ENCODE assay signal across 7 mouse cellular contexts in the genomic region with DNA sequence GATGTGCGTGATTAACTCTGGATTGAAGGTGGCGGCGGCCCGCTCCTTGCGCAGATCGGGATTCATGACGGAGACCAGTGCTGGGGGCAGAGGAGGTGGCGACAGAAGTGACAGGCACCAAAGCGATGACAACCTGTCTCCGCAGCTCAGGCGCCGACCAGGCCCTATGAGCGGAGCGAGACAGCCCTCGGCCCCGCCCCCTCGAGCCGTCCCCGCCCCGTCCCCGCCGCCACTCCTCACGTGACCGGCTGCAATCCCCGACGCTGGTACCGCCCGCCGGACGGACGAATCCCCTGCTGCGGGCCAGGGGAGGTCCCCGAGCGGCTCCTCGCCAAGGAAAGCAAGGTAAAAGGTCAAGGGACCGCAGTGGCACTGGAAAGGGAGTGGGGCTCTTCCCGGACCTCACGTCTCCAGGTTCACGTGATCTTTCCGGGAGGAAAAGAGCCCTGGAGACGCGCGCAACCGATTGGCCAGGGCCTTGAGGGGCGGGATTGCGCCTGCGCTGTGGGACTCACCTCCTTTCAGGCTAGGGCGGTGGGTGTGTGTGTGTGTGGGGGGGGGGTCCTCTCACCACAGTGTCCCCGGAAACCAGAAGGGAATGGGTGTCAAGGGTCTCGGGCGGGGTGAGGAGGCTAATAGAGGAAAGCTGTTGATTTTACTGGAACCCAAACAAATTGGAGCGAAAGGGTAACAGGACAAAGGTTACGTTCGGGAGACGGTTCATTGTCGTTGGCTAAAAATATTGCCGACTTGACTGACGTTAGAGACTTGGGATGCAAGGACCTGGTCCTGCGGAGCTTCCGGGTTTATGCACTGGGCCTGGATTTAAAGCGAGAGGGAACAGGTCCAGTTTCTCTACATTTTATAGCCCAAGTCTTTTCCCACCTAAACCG. TPM values are rescaled to one million over a fixed set of nuclear protein-coding genes. Genes with fewer than 3 reads are reported as not detected.
DNase-seq lines count a peak whose midpoint lies in the region; ATAC-seq lines count a peak whose summit lies in the region.

A gene (plus strand): TSS at position 217 of the 893 bp plus-strand sequence.
A gene (minus strand): TSS at position 407 of the 893 bp plus-strand sequence.

- H3K9ac ChIP-seq in embryonic facial prominence, embryonic 12.5 days = peak within 1 kb of the TSS; percentile 80
- H3K9ac ChIP-seq in limb, embryonic 11.5 days (ENCODE audit: low read length) = peak within 1 kb of the TSS; percentile 89
- peak within 1 kb of the TSS; percentile 85 for H3K9ac ChIP-seq in midbrain, embryonic 14.5 days (replicated peaks; ENCODE audit: low read length)

- under 1% methylated on average over 62 of the region's 62 CpGs for WGBS in embryonic facial prominence, embryonic 12.5 days
- under 1% methylated on average over 62 of the region's 62 CpGs for WGBS in limb, embryonic 11.5 days
- WGBS in midbrain, embryonic 14.5 days = under 1% methylated on average over 61 of the region's 62 CpGs

- ATAC-seq in embryonic facial prominence, embryonic 12.5 days (ENCODE audit: insufficient number of reproducible peaks, insufficient read depth, low FRiP score, low TSS enrichment) = peak; percentile 97
- ATAC-seq in limb, embryonic 11.5 days (ENCODE audit: insufficient number of reproducible peaks, low FRiP score, low TSS enrichment, low read depth) = peak; percentile 96
- peak; percentile 98 for ATAC-seq in midbrain, embryonic 14.5 days (ENCODE audit: low FRiP score, low TSS enrichment)

- H3K4me1 ChIP-seq in embryonic facial prominence, embryonic 12.5 days = peaks cover 8% of the 10 kb centered on the region; the same call in 1 of the 2 replicates
- 0 out of 2 replicates have a peak, but pooled peaks cover 3% of the 10 kb centered on the region for H3K4me1 ChIP-seq in limb, embryonic 11.5 days (ENCODE audit: control insufficient read depth, insufficient read depth, low read length)
- H3K4me1 ChIP-seq in midbrain, embryonic 14.5 days (ENCODE audit: control insufficient read depth, insufficient read depth, low read length) = peaks cover 11% of the 10 kb centered on the region

- H3K27me3 ChIP-seq in embryonic facial prominence, embryonic 12.5 days = no peaks in the 10 kb centered on the region
- no peaks in the 10 kb centered on the region for H3K27me3 ChIP-seq in limb, embryonic 11.5 days (ENCODE audit: control insufficient read depth, insufficient read depth, low read length)
- H3K27me3 ChIP-seq in midbrain, embryonic 14.5 days (ENCODE audit: control insufficient read depth, insufficient read depth, low read length) = no peaks in the 10 kb centered on the region

- peak within 1 kb of the TSS; percentile 77 for H3K4me2 ChIP-seq in embryonic facial prominence, embryonic 12.5 days (replicated peaks)
- peak within 1 kb of the TSS; percentile 82 for H3K4me2 ChIP-seq in limb, embryonic 11.5 days (ENCODE audit: low read depth, severe bottlenecking)
- peak within 1 kb of the TSS; percentile 57 for H3K4me2 ChIP-seq in midbrain, embryonic 14.5 days (ENCODE audit: low read length)

- DNase-seq in adrenal gland, postnatal 25 days = peak; percentile 98
- peak; percentile 100 for DNase-seq in heart, adult 11 months
- DNase-seq in kidney, adult 18-20 months = peak; percentile 96
- DNase-seq in limb, embryonic 11.5 days (ENCODE audit: low spot score) = peak; percentile 96
- peak; percentile 99 for DNase-seq in midbrain, embryonic 14.5 days
- DNase-seq in spleen, adult 18-20 months = peak; percentile 91 to 95

- H3K4me3 ChIP-seq in embryonic facial prominence, embryonic 12.5 days = peak within 1 kb of the TSS; percentile 73
- peak within 1 kb of the TSS; percentile 82 for H3K4me3 ChIP-seq in limb, embryonic 11.5 days (ENCODE audit: low read depth, low read length)
- peak within 1 kb of the TSS; percentile 75 for H3K4me3 ChIP-seq in midbrain, embryonic 14.5 days (replicated peaks; ENCODE audit: low read depth, low read length)

- no peaks in the 10 kb centered on the region for H3K36me3 ChIP-seq in embryonic facial prominence, embryonic 12.5 days
- H3K36me3 ChIP-seq in limb, embryonic 11.5 days (ENCODE audit: control insufficient read depth, insufficient read depth, low read length) = peaks cover 4% of the 10 kb centered on the region; the same call in 1 of the 2 replicates
- H3K36me3 ChIP-seq in midbrain, embryonic 14.5 days (ENCODE audit: control insufficient read depth, insufficient read depth, low read length) = peaks cover 4% of the 10 kb centered on the region; the same call in 1 of the 2 replicates

- H3K9me3 ChIP-seq in embryonic facial prominence, embryonic 12.5 days = no peaks in the 10 kb centered on the region
- H3K9me3 ChIP-seq in limb, embryonic 11.5 days (ENCODE audit: control insufficient read depth, low read length) = no peaks in the 10 kb centered on the region
- H3K9me3 ChIP-seq in midbrain, embryonic 14.5 days (ENCODE audit: control insufficient read depth, low read length) = no peaks in the 10 kb centered on the region

- H3K27ac ChIP-seq in embryonic facial prominence, embryonic 12.5 days = peak within 1 kb of the TSS; percentile 91
- peak within 1 kb of the TSS; percentile 89 for H3K27ac ChIP-seq in limb, embryonic 11.5 days (replicated peaks; ENCODE audit: low read depth, low read length)
- H3K27ac ChIP-seq in midbrain, embryonic 14.5 days (replicated peaks; ENCODE audit: low read depth, low read length) = peak within 1 kb of the TSS; percentile 99

RNA-seq across cellular contexts. Expression of the first gene that starts in this region (rescaled TPM):
- 21.5 and 27.1 TPM in 2 replicates for total RNA-seq in adrenal gland, postnatal 25 days (2021)
- polyA plus RNA-seq in embryonic facial prominence, embryonic 12.5 days (2016; fragmentation: Nextera tagmentation; extraction: Ambion mirVana) = 66.5 and 71.9 TPM in 2 replicates
- polyA plus RNA-seq in limb, embryonic 11.5 days (2014; fragmentation: Nextera tagmentation; extraction: Ambion mirVana) = 56.7 and 62.5 TPM in 2 replicates
- polyA plus RNA-seq in midbrain, embryonic 14.5 days (2014; fragmentation: Nextera tagmentation; extraction: Ambion mirVana) = 77.0 and 97.9 TPM in 2 replicates

RNA-seq across cellular contexts. Expression of the second gene that starts in this region (rescaled TPM):
- total RNA-seq in adrenal gland, postnatal 25 days (2021) = 182 and 184 TPM in 2 replicates
- 25.8 and 26.4 TPM in 2 replicates for polyA plus RNA-seq in embryonic facial prominence, embryonic 12.5 days (2016; fragmentation: Nextera tagmentation; extraction: Ambion mirVana)
- polyA plus RNA-seq in limb, embryonic 11.5 days (2014; fragmentation: Nextera tagmentation; extraction: Ambion mirVana) = 19.1 and 19.4 TPM in 2 replicates
- polyA plus RNA-seq in midbrain, embryonic 14.5 days (2014; fragmentation: Nextera tagmentation; extraction: Ambion mirVana) = 50.5 and 68.3 TPM in 2 replicates

Comparison
In these comparisons a context has a peak if more than half of its experiments do, and no peak if none do; other contexts are left out.
1. Peak in every context shown above with its lines: DNase-seq, ATAC-seq, H3K4me3 ChIP-seq and H3K27ac ChIP-seq.